Mouse (Mus musculus) MEL (cell line): Measurements from ENCODE around the gene Ccdc85a. TPM values are rescaled to one million over a fixed set of nuclear protein-coding genes. Genes with fewer than 3 reads are reported as not detected.

ENCODE experiments used
- DNase-seq: peaks from one replicate; pipeline ENCODE4 v3.0.0; 2011; ENCODE audit warnings: low read depth, low spot score
- H3K27ac ChIP-seq: 2 replicates; pipeline ENCODE4 v1.5.1; 2012; ENCODE audit warnings: low read depth, mild to moderate bottlenecking, control low read depth, low read length, moderate library complexity; ENCODE audit not compliant: control insufficient read depth
- H3K27me3 ChIP-seq, 2 experiments: fragments of 150-350 bp in 1 of 2; sonication (generic) in 1 of 2; 2 replicates each; pipeline ENCODE4 v1.6.1; 2012; ENCODE audit warnings: low read length in 2 of 2, mild to moderate bottlenecking in 2 of 2, improper control_type of control experiment in 1 of 2, moderate library complexity in 1 of 2; ENCODE audit not compliant: insufficient read depth in 2 of 2, control insufficient read depth in 1 of 2
- H3K36me3 ChIP-seq, 2 experiments: 2 replicates each; pipeline ENCODE4 v1.6.1; 2012 to 2014; ENCODE audit warnings: low read length in 2 of 2, improper control_type of control experiment in 1 of 2, inconsistent platforms in 1 of 2, mild to moderate bottlenecking in 1 of 2; ENCODE audit not compliant: insufficient read depth in 2 of 2, control insufficient read depth in 1 of 2
- H3K4me1 ChIP-seq, 2 experiments: fragments of 150-350 bp in 1 of 2; sonication (generic) in 1 of 2; 2 replicates each; pipeline ENCODE4 v1.6.1; 2012; ENCODE audit warnings: low read length in 2 of 2, improper control_type of control experiment in 1 of 2, mild to moderate bottlenecking in 1 of 2; ENCODE audit not compliant: insufficient read depth in 2 of 2, control insufficient read depth in 1 of 2
- H3K4me3 ChIP-seq, 2 experiments: fragments of 150-350 bp in 1 of 2; sonication (generic) in 1 of 2; 2 replicates each; pipeline ENCODE4 v1.5.1; 2012; ENCODE audit warnings: low read depth in 2 of 2, low read length in 2 of 2, mild to moderate bottlenecking in 2 of 2, moderate library complexity in 2 of 2, control low read depth in 1 of 2, improper control_type of control experiment in 1 of 2; ENCODE audit not compliant: control insufficient read depth in 1 of 2, insufficient read depth in 1 of 2
- H3K79me2 ChIP-seq: 2 replicates; pipeline ENCODE4 v1.6.1; 2012; ENCODE audit warnings: mild to moderate bottlenecking, low read length, moderate library complexity; ENCODE audit not compliant: control insufficient read depth, poor library complexity, insufficient read depth
- H3K9ac ChIP-seq: 2 replicates; pipeline ENCODE4 v1.6.1; 2012; ENCODE audit warnings: low read depth, mild to moderate bottlenecking, control low read depth, low read length, moderate library complexity; ENCODE audit not compliant: control insufficient read depth, poor library complexity, severe bottlenecking
- H3K9me3 ChIP-seq: fragments of 150-350 bp; sonication (generic); replicated peaks from 2 replicates; pipeline ENCODE4 v1.6.1; 2012; ENCODE audit warnings: mild to moderate bottlenecking, low read length, improper control_type of control experiment, moderate library complexity; ENCODE audit not compliant: insufficient read depth
- CHD1 ChIP-seq: IDR thresholded peaks from 2 replicates; pipeline ENCODE4 v1.6.1; 2012; ENCODE audit warnings: low read depth, mild to moderate bottlenecking, inconsistent platforms, low read length, improper control_type of control experiment
- CHD2 ChIP-seq: IDR thresholded peaks from 2 replicates; pipeline ENCODE4 v1.6.1; 2011; ENCODE audit warnings: low read length, improper control_type of control experiment
- E2F4 ChIP-seq: IDR thresholded peaks from 2 replicates; pipeline ENCODE4 v1.6.1; 2011; ENCODE audit warnings: low read depth, low read length, improper control_type of control experiment, borderline replicate concordance
- ETS1 ChIP-seq: IDR thresholded peaks from 2 replicates; pipeline ENCODE4 v1.6.1; 2012; ENCODE audit warnings: low read depth, mild to moderate bottlenecking, inconsistent platforms, low read length, improper control_type of control experiment, moderate library complexity
- GABPA ChIP-seq: IDR thresholded peaks from 2 replicates; pipeline ENCODE4 v1.6.1; 2012; ENCODE audit warnings: low read depth, mild to moderate bottlenecking, inconsistent platforms, low read length, improper control_type of control experiment, moderate library complexity
- GATA1 ChIP-seq: IDR thresholded peaks from 2 replicates; pipeline ENCODE4 v1.6.1; 2011; ENCODE audit warnings: low read depth, low read length, improper control_type of control experiment
- KAT2A ChIP-seq: conservative IDR thresholded peaks from 2 replicates; pipeline ENCODE4 v1.6.1; 2012; ENCODE audit warnings: low read depth, low read length, improper control_type of control experiment, inconsistent platforms
- MAFK ChIP-seq: IDR thresholded peaks from 2 replicates; pipeline ENCODE4 v1.6.1; 2011; ENCODE audit warnings: low read depth, mild to moderate bottlenecking, low read length, improper control_type of control experiment, borderline replicate concordance
- MAZ ChIP-seq: IDR thresholded peaks from 2 replicates; pipeline ENCODE4 v1.6.1; 2012; ENCODE audit warnings: low read depth, mild to moderate bottlenecking, inconsistent platforms, low read length, improper control_type of control experiment
- MEF2A ChIP-seq: IDR thresholded peaks from 2 replicates; pipeline ENCODE4 v1.6.1; 2014; ENCODE audit warnings: low read depth, mild to moderate bottlenecking, inconsistent platforms, low read length, improper control_type of control experiment; ENCODE audit not compliant: poor library complexity, insufficient replicate concordance, severe bottlenecking; ENCODE audit errors: extremely low read depth
- MXI1 ChIP-seq: IDR thresholded peaks from 2 replicates; pipeline ENCODE4 v1.6.1; 2011; ENCODE audit warnings: mild to moderate bottlenecking, low read depth, low read length, improper control_type of control experiment
- MYC ChIP-seq: IDR thresholded peaks from 2 replicates; pipeline ENCODE4 v1.6.1; 2011; ENCODE audit warnings: low read depth, mild to moderate bottlenecking, low read length, improper control_type of control experiment, moderate library complexity
- NELFE ChIP-seq: IDR thresholded peaks from 2 replicates; pipeline ENCODE4 v1.6.1; 2011; ENCODE audit warnings: low read depth, low read length, improper control_type of control experiment
- POLR2AphosphoS5 ChIP-seq: IDR thresholded peaks from 2 replicates; pipeline ENCODE4 v1.6.1; 2012; ENCODE audit warnings: low read depth, borderline replicate concordance, mild to moderate bottlenecking, inconsistent platforms, low read length, moderate library complexity, mixed read lengths
- RAD21 ChIP-seq: IDR thresholded peaks from 2 replicates; pipeline ENCODE4 v1.6.1; 2011; ENCODE audit warnings: mild to moderate bottlenecking, low read depth, low read length, improper control_type of control experiment
- RCOR1 ChIP-seq: IDR thresholded peaks from 2 replicates; pipeline ENCODE4 v1.6.1; 2012; ENCODE audit warnings: low read depth, mild to moderate bottlenecking, inconsistent platforms, low read length, improper control_type of control experiment
- SMC3 ChIP-seq: IDR thresholded peaks from 2 replicates; pipeline ENCODE4 v1.6.1; 2011; ENCODE audit warnings: low read depth, low read length, improper control_type of control experiment
- TCF12 ChIP-seq: IDR thresholded peaks from 2 replicates; pipeline ENCODE4 v1.6.1; 2014; ENCODE audit warnings: low read depth, mild to moderate bottlenecking, inconsistent platforms, low read length, improper control_type of control experiment, moderate library complexity
- UBTF ChIP-seq: IDR thresholded peaks from 2 replicates; pipeline ENCODE4 v1.6.1; 2012; ENCODE audit warnings: low read depth, mild to moderate bottlenecking, inconsistent platforms, low read length, improper control_type of control experiment, moderate library complexity, borderline replicate concordance; ENCODE audit not compliant: insufficient read depth
- USF2 ChIP-seq, 2 experiments: IDR thresholded peaks; 2 replicates each; pipeline ENCODE4 v1.6.1; 2011 to 2012; ENCODE audit warnings: improper control_type of control experiment in 2 of 2, low read length in 2 of 2, borderline replicate concordance in 1 of 2, inconsistent platforms in 1 of 2, low read depth in 1 of 2, mild to moderate bottlenecking in 1 of 2; ENCODE audit not compliant: insufficient read depth in 1 of 2
- ZC3H11A ChIP-seq: IDR thresholded peaks from 2 replicates; pipeline ENCODE4 v1.6.1; 2012; ENCODE audit warnings: low read depth, mild to moderate bottlenecking, inconsistent platforms, low read length, improper control_type of control experiment
- ZMIZ1 ChIP-seq: IDR thresholded peaks from 2 replicates; pipeline ENCODE4 v1.6.1; 2012; ENCODE audit warnings: low read depth, mild to moderate bottlenecking, inconsistent platforms, low read length, improper control_type of control experiment, moderate library complexity
- ZNF384 ChIP-seq: IDR thresholded peaks from 2 replicates; pipeline ENCODE4 v1.6.1; 2012; ENCODE audit warnings: low read depth, mild to moderate bottlenecking, inconsistent platforms, low read length, improper control_type of control experiment
- polyA plus RNA-seq, 2 experiments: library from polyadenylated mRNA; stranded (reverse) in 1 of 2; unstranded in 1 of 2; fragments of >175 nt in 1 of 2; fragments of >200 nt in 1 of 2; gene quantifications; 2 replicates each; pipeline versions ENCODE4 v1.2.1 to v1.2.4; 2012; ENCODE audit warnings: low replicate concordance in 2 of 2, low read depth in 1 of 2; ENCODE audit not compliant: insufficient read length in 2 of 2, insufficient read depth in 1 of 2, missing spikeins in 1 of 2
- total RNA-seq: library from RNA; depleted of rRNA; stranded (reverse); fragments of 300-350 nt; gene quantifications from 2 replicates; pipeline ENCODE4 v1.2.3, GENCODE M21; 2012

Ccdc85a gene
- total and polyA plus RNA-seq, 3 experiments: not detected

- Histone ChIP-seq H3K4me3 (no peak overlapping the region), H3K9me3 (no peaks in the 10 kb centered on the region), H3K79me2 (no peaks in the 10 kb centered on the region), H3K27me3 (no peaks in the 10 kb centered on the region), H3K36me3 (no peaks in the 10 kb centered on the region), H3K9ac (no peak overlapping the region), H3K27ac (no peak overlapping the region), H3K4me1 (no peaks in the 10 kb centered on the region)
- TF ChIP-seq CHD2 (no peak), ETS1 (no peak), MEF2A (no peak), GATA1 (no peak), POLR2AphosphoS5 (no peak), MAZ (no peak), MYC (no peak), TCF12 (no peak), SMC3 (no peak), RAD21 (no peak), KAT2A (no peak), MAFK (no peak), E2F4 (no peak), NELFE (no peak)
- no peak for DNase-seq
Measured at GRCm38 (mm10) chr11:28459165-28459564, 125.0 kb downstream of the Ccdc85a start.

GRCm38 (mm10) chr11:28439877-28440276 is 144.2 kb downstream of the Ccdc85a start:
- Histone ChIP-seq H3K36me3 (no peaks in the 10 kb centered on the region), H3K4me1 (no peaks in the 10 kb centered on the region), H3K4me3 (no peak overlapping the region), H3K9me3 (no peaks in the 10 kb centered on the region), H3K9ac (no peak overlapping the region), H3K27me3 (no peaks in the 10 kb centered on the region), H3K27ac (no peak overlapping the region), H3K79me2 (no peaks in the 10 kb centered on the region)
- no peak for DNase-seq
- TF ChIP-seq UBTF (no peak), ZC3H11A (no peak), CHD1 (no peak), RCOR1 (no peak), ZNF384 (no peak), GABPA (no peak), ETS1 (no peak), USF2 (IDR thresholded peaks at IDR 0.05; ENCODE audit: borderline replicate concordance in 1 of 2, insufficient read depth in 1 of 2, low read depth in 1 of 2, low read length in 2 of 2) (no peak), MXI1 (no peak), ZMIZ1 (no peak)
